In genomic region chr6:34994692-34995091, GRCm38 (mm10) we compare ENCODE assay signal across 8 mouse cellular contexts. TPM values are rescaled to one million over a fixed set of nuclear protein-coding genes. Genes with fewer than 3 reads are reported as not detected.
DNase-seq lines count a peak whose midpoint lies in the region; ATAC-seq lines count a peak whose summit lies in the region.

No protein-coding gene starts in this region.

- H3K4me2 ChIP-seq in kidney, embryonic 14.5 days (replicated peaks; ENCODE audit: low read depth, low read length): peak overlapping the region; percentile 38
- H3K4me2 ChIP-seq in hindbrain, embryonic 15.5 days: peak overlapping the region; percentile 48; the same call in 1 of the 2 replicates
- H3K4me2 ChIP-seq in neural tube, embryonic 12.5 days (replicated peaks): peak overlapping the region; percentile 53

- H3K4me1 ChIP-seq in kidney, embryonic 14.5 days (ENCODE audit: control insufficient read depth, insufficient read depth, low read length): peaks cover 3% of the 10 kb centered on the region; the same call in 1 of the 2 replicates
- H3K4me1 ChIP-seq in hindbrain, embryonic 15.5 days (replicated peaks): peaks cover 3% of the 10 kb centered on the region; the same call in 1 of the 2 replicates
- peaks cover 8% of the 10 kb centered on the region; the same call in 1 of the 2 replicates for H3K4me1 ChIP-seq in neural tube, embryonic 12.5 days

- H3K9ac ChIP-seq in kidney, embryonic 14.5 days (ENCODE audit: low read depth, low read length): no peak overlapping the region
- no peak overlapping the region for H3K9ac ChIP-seq in hindbrain, embryonic 15.5 days
- H3K9ac ChIP-seq in neural tube, embryonic 12.5 days: no peak overlapping the region

- no peak for ATAC-seq in kidney, embryonic 14.5 days (ENCODE audit: low FRiP score, low TSS enrichment)
- no peak for ATAC-seq in hindbrain, embryonic 15.5 days (ENCODE audit: low FRiP score, low read depth)
- 0 out of 2 replicates have a peak, but pooled peaks have one; percentile 14 for ATAC-seq in neural tube, embryonic 12.5 days (ENCODE audit: low FRiP score, low read depth)
- no peak for ATAC-seq in monocyte, adult 5-6 weeks (replicated peaks; ENCODE audit: insufficient number of reproducible peaks, low FRiP score, low TSS enrichment, poor library complexity, severe bottlenecking)

- no peak for DNase-seq in kidney, adult 9 months
- peak; percentile 44 for DNase-seq in MEL-GATA-1-ER (ENCODE audit: extremely low read depth, low read depth)
- no peak for DNase-seq in left cerebral cortex, adult 9 months (ENCODE audit: low spot score in 2 of 2)
- DNase-seq in kidney, adult 11 months: no peak

- H3K27ac ChIP-seq in kidney, embryonic 14.5 days (ENCODE audit: low read depth, low read length): no peak overlapping the region
- no peak overlapping the region for H3K27ac ChIP-seq in hindbrain, embryonic 15.5 days (replicated peaks)
- H3K27ac ChIP-seq in neural tube, embryonic 12.5 days: no peak overlapping the region

- H3K36me3 ChIP-seq in kidney, embryonic 14.5 days (ENCODE audit: control insufficient read depth, insufficient read depth, low read length): no peaks in the 10 kb centered on the region
- no peaks in the 10 kb centered on the region for H3K36me3 ChIP-seq in hindbrain, embryonic 15.5 days
- H3K36me3 ChIP-seq in neural tube, embryonic 12.5 days: no peaks in the 10 kb centered on the region

- H3K27me3 ChIP-seq in kidney, embryonic 14.5 days (ENCODE audit: control insufficient read depth, insufficient read depth, low read length): no peaks in the 10 kb centered on the region
- H3K27me3 ChIP-seq in hindbrain, embryonic 15.5 days: no peaks in the 10 kb centered on the region
- H3K27me3 ChIP-seq in neural tube, embryonic 12.5 days (replicated peaks): no peaks in the 10 kb centered on the region

- H3K4me3 ChIP-seq in kidney, embryonic 14.5 days (ENCODE audit: low read length): no peak overlapping the region
- H3K4me3 ChIP-seq in hindbrain, embryonic 15.5 days: no peak overlapping the region
- no peak overlapping the region for H3K4me3 ChIP-seq in neural tube, embryonic 12.5 days

- H3K9me3 ChIP-seq in kidney, embryonic 14.5 days (ENCODE audit: control insufficient read depth, low read length): no peaks in the 10 kb centered on the region
- no peaks in the 10 kb centered on the region for H3K9me3 ChIP-seq in hindbrain, embryonic 15.5 days
- H3K9me3 ChIP-seq in neural tube, embryonic 12.5 days: no peaks in the 10 kb centered on the region

- 74% methylated on average over 5 of the region's 5 CpGs for WGBS in kidney, embryonic 14.5 days
- WGBS in hindbrain, embryonic 15.5 days: 84% methylated on average over 5 of the region's 5 CpGs
- 85% methylated on average over 5 of the region's 5 CpGs for WGBS in neural tube, embryonic 12.5 days

RNA-seq across cellular contexts. Expression of gene Slc23a4, which starts 6.5 kb away (rescaled TPM):
- 0.44 and 0.61 TPM in 2 replicates for polyA plus RNA-seq in kidney, embryonic 14.5 days (2014; fragmentation: Nextera tagmentation; extraction: Ambion mirVana)
- 0.56 and 0.64 TPM in 2 replicates for polyA plus RNA-seq in hindbrain, embryonic 15.5 days (2015; fragmentation: Nextera tagmentation; extraction: Ambion mirVana)
- 0.55 and 0.67 TPM in 2 replicates for polyA plus RNA-seq in neural tube, embryonic 12.5 days (2016; fragmentation: Nextera tagmentation; extraction: Ambion mirVana)
- total RNA-seq in monocyte, adult 5-6 weeks (2017): 0.49 TPM in 1 of 3 replicates, not detected in the others
